Mouse (Mus musculus): ENCODE measurements around the gene Lgi1.

- TF ChIP-seq GATA1 (IDR thresholded peaks at IDR 0.05; ENCODE audit: low read length) (no peak), TAL1 (IDR thresholded peaks at IDR 0.05; ENCODE audit: low read length) (no peak)
Observed at GRCm38 (mm10) chr19:38339734-38340133, 75.4 kb downstream of the Lgi1 start.
